Mouse (Mus musculus) heart, postnatal 14 days (tissue): ENCODE data around the gene Mlxipl. TPM values are rescaled to one million over a fixed set of nuclear protein-coding genes. Genes with fewer than 3 reads are reported as not detected.

Experiments
- DNase-seq, 2 experiments: peaks; one replicate each; pipeline ENCODE4 v3.0.0; 2021 to 2022
- intact Hi-C: fragments of 180-260 bp; cut with DNase I; formaldehyde crosslinking; loops from one replicate; pipeline ENCODE4 v1.15.1; 2025
- total RNA-seq, 2 experiments: library from RNA; stranded (reverse); gene quantifications; 2 replicates each; pipeline ENCODE4 v1.2.3; 2021

Mlxipl gene
- total RNA-seq, 2 experiments from 2014 or later = 16.5 to 28.8 TPM

DNA sequence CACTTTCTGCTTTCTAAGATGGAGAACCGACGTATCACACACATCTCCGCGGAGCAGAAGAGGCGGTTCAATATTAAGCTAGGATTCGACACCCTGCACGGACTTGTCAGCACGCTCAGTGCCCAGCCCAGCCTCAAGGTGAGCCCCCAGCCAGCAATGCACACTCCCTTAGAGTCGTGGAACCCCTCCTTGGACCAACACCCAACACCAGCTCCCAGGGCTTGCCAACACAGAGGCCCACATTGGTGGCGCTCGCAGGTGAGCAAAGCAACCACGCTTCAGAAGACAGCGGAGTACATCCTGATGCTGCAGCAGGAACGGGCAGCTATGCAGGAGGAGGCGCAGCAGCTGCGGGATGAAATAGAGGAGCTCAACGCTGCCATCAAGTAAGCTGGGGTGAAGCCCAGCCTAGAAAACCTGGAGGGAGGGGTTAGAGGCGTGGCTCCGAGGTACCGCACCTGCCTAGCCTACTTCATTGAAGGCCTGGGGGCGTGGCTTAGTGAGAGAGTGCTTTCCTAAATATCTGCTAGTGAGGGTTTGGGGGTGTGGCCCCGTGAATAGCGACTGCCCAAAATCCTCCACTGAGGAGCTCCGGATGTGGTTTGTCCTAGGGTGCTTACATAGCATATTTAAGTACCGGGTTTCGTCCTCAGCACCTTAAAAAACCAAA lies 44.2 kb downstream of the Mlxipl start:
- DNase-seq = peak in 1 of 2 experiments; percentile 13
- intact Hi-C loops = no loop called here

DNA sequence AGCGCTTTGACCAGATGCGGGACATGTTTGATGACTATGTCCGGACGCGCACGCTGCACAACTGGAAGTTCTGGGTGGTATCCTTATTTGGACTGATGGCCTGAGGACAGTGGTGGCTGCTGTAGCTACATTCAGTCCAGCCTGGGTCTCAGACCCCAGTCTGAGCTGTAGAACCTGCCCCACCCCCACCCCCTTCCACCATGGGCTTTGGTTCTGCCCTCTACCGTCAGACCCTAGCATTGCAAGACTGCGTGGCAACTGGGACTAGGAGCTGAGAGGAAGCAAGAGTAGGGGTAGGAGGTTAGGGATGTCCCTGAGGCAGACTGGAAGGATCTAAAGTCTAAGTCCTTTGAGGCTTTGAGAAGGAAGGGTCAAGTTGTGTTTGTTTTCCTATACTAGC lies 44.8 kb downstream of the Mlxipl start:
- peak; percentile 32 to 52 for DNase-seq
- intact Hi-C loops = no loop called here

DNA sequence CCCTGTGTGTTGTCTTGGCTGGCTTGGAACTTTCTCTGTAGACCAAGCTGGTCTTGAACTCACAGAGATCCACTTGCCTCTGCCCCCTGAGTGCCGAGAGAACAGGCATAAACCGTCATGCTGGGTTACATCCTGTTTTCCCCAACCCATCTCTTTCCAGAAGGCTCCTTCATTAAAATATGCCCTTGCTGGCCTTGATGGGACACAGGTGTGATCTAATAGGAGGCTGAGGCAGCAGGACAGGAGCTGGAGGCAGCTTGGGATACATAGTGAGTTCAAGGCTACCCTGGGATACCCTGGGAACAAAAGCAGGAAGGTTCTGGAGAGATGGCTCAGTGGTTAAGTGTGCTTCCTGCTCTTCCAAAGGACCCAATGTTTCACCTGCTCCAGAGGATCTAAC lies 50.2 kb downstream of the Mlxipl start:
- intact Hi-C loops = no loop called here
- no peak for DNase-seq

DNA sequence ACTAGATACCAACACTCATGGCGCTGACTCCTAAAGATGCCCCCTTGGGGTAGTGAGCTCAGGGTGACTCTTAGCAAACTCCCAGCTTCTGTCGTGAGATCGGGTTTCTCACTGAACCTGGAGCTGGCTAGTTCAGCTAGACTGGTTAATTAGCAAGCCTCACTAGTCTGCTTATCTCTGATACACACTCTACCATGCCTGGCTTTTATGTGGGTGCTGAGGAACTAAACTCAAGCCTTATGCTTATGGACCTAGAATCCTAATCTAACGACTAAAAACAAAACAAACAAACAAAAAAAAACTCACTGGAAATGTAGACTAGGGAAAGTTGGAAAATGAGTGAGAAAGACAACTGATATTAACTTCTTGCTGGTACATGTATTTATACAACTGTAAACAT lies 54.8 kb downstream of the Mlxipl start:
- intact Hi-C loops = no loop called here
- no peak for DNase-seq

DNA sequence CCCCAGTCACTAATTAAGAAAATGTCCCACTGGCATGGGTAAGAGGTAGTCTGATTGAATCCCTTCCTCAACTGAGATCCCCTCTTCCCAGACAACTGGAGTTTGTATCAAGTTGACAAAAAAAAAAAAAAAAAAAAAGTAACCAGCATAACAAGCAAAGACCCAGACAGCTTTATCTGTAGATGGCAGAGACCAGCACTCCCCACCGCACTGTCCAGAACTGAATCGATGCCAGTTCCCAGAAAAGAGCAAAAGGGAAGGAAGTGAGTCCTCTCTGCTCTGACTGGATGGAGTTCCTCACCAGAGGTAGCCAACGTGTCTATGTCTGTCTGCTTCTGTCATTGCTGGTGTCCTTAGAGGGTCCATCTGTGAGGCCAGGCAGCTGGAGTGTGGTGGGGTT lies 55.8 kb downstream of the Mlxipl start:
- intact Hi-C loops = loop anchor here (5.0 kb wide), 1 partner anchor 42 kb away; the partner anchor contains the start of gene Baz1b
- DNase-seq = no peak

DNA sequence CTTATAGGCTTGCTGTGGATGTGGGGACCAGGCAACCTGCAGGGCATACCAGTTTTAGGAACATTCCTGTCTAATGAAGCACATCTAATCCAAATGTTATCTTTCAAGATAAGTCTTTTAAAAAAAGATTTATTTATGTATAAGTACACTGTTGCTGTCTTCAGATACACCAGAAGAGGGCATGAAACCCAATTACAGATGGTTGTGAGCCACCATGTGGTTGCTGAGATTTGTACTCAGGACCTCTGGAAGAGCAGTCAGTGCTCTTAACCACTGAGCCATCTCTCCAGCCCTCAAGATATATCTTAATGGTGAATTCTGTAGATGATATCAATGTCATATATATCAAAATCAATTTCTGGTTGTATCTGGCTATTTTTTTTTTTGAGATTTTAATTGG lies 56.3 kb downstream of the Mlxipl start:
- intact Hi-C loops = loop anchor here (5.0 kb wide), 1 partner anchor 41 kb away; the partner anchor contains the start of gene Baz1b
- no peak for DNase-seq

DNA sequence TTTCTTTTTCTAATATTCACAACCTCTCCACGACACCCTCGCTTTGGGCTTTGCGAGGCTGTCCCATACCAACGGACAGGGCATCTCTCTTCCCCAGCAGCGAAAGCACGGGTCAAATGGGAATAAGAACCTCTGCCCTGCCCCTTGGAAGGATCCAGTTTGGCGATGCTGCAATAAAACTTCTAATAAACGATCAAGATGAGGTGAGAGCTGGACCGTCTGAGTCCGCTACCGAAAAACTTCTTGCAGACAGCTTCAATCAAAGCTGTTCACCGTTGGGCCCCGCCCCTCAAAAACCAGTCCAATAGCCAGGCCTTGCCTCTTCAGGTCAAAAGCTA lies 59.0 kb downstream of the Mlxipl start:
- no peak for DNase-seq
- intact Hi-C loops = loop anchor here (5.0 kb wide), 1 partner anchor 39 kb away; the partner anchor contains the start of gene Baz1b

DNA sequence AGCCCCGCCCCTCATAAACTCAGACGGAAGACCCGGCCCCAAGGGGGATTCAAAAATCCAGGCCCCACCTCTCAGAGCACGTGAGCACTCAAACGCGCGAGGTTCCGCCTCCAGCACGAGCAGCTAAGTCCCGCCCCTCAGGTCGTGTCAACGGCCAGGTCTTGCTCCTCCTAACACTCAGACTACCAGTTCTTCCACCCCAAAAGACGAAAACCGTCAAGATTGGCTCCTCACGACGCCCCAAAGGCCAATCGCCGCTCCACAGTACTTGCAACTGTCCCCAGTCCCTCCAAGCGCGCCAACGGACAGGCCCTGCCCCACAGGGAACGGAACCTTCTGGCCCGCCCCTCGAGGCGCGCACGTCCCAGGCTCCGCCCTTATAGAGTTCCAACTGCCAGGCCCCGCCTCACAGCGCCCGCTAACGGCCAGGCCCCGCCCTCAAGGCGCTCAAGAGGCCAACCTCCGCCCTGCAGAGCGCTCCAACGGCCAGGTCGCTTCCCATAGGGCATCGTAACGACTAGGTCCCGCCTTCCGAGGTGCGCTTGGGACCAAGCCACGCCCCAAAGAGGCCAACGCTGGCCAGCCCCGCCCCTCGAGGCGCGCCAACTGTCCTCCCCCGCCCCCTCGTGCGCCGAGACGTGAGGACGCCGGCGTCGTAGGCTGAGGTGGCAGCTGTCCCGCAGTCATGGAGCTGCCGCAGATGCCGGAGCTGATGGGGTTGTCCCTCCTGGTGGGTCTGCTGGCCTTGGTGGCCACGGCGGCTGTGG lies 59.5 kb downstream of the Mlxipl start, which contains the start of gene Tbl2:
Gene Tbl2 (plus strand): TSS at position 605 of the 767 bp plus-strand sequence.
- intact Hi-C loops = loop anchor here (5.0 kb wide), 1 partner anchor 38 kb away; the partner anchor contains the start of gene Baz1b
- peak; percentile 99 for DNase-seq

DNA sequence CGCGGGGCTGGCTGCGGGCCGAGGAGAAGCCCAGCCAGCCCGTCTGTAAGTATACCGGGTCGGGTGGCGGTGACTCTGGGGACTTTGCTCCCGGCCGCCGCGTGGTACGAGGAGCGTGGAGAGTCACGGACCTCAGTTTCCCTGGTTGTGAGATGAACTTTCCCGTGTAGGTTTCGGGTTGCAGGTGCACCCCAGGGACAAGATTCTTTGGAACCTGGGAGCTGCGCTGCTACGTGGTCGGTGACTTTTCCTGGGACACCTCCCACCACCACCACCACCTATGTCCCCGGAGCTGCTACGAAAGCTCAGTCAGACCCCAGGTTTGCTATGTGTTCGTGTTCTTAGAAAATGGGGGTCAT lies 60.1 kb downstream of the Mlxipl start:
- intact Hi-C loops = loop anchor here (5.0 kb wide), 1 partner anchor 38 kb away; the partner anchor contains the start of gene Baz1b

DNA sequence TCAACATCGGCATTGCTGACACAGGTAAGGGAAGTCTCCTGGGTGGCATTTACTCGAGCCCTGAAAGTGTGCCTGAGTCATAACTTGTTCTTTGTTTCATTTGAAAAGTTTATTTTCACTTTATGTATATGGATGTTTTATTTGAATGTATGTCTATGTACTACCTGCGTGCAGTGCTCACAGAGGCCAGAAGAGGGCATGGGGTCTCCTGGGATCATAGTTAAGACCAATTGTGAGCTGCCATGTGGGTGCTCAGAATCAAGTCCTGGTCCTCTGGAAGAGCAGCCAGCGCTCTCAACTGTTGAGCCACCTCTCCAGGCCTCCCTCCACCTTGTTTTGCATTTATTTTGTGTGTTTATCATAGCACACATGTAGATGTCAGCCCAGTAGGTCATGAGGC lies 66.8 kb downstream of the Mlxipl start:
- DNase-seq = no peak
- intact Hi-C loops = no loop called here

More for the DNA sequence above, 60.1 kb downstream of the Mlxipl start:
- no peak for DNase-seq

DNA sequence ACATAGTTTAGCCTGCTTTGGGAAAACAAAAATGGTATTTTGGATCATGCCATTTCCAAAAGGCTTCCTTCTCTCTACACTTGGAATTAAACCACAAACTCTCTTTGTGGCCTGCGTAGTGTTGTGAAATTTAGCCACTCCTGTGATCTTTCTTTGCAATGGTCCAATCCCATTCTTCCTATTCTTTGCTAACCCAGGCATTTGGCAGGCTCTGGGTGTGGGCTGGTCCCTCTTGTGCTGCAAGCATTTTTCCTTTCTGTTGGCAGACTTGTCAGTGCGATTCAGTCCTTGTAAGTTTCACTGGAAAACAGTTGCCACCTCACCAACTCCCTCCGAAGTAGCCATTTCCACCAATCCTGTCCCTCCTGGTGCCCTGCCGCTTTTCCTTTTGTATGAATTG lies 71.5 kb downstream of the Mlxipl start:
- peak in 1 of 2 experiments; percentile 29 for DNase-seq
- intact Hi-C loops = no loop called here

DNA sequence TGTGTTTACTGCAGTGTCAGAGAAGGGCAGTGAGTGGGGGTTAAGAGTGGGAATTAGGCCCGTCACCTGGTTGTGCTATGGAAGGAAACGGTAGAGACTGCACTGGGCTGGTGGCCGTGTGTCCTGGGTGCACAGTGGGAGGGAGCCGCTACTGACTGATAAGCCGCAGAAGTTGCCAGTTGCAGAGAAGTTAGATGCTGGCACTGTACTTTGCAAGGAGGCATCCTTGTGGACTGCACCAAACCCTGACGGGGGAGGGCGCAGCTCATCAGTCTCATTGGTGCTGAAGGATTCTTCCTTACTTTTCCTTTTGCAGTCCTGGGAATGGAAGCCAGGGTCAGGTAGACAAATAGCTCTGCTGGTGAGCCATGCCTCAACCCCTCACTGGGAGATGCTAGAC lies 72.0 kb downstream of the Mlxipl start:
- no peak for DNase-seq

DNA sequence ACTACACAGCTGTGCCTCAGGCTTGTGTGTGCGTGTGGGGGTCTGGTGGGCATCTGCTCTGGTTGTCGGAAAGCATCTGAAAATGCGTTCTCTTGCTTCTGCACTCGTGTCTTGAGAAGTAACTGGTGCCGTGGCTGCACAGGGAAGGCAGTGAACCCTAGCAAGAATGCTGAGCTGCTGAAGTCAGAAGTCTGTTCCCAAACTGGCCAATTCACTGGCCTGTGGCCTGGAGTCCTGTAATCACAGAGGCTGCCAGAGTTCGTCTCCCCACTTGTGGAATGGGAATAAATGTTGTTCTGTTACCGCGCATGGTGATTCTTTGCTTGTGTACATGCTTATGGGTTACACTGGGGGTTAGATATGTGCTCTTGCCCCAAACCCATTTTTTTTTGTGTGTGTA lies 72.7 kb downstream of the Mlxipl start:
- intact Hi-C loops = no loop called here
- no peak for DNase-seq

More for the DNA sequence above, 72.0 kb downstream of the Mlxipl start:
- intact Hi-C loops = no loop called here

DNA sequence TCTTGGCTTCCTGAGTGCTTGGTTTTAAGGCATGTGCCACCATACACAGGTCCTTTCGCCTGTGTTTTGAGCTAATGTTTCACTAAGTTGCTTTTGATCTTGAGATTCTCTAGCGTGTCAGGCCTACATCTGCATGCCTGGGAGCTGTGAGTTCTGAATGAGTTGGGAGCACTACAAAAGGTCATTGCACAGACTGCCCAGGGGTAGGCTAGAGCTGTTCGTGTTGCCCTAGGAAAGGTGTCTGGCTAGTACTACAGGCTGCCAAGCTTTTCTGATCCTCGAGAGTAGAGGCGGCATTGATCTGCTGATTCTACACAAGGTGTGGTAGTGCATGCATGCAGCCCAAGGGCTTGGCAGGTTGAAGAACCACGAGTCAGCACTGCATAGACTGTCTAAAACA lies 73.1 kb downstream of the Mlxipl start:
- intact Hi-C loops = no loop called here
- no peak for DNase-seq

DNA sequence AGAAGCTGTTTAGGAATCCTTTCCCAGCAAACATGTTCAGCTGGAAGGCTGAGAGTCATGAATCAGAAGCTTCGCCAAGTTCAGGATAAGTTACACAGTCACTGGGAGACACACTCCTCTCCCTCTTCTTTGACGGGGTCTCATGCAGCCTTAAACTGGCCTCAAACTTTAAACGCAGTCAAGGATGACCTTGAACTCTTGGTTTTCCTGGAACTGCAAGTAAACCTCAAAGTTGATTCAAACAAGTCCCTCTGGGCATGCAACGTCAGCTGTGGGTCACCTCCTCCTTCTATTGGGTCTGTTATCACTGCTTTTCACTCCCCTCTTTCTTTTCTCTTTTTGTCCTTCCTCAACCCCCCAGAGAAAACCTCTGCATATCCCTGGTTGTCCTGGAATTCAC lies 77.2 kb downstream of the Mlxipl start:
- DNase-seq = no peak
- intact Hi-C loops = loop anchor here (2.0 kb wide), 1 partner anchor 14 kb away; no protein-coding TSS in a partner anchor

DNA sequence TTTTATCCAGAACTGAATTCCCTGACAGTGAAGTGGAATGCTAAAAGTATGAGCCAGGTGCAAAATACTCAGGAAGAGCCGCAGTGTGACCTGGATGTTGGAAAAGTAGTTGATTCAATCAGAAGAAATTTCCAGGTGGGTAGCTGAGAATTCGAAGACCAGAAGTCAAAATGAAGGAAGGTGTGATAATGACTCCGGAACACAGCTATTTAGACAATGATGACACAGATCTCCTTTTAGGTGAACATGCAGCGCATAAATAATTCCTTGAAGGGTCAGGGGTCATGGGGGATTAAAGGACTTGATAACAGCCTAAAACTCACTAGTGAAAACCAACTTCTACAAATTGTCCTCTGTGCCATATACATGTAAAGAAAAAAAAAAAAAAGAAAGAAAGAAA lies 77.8 kb downstream of the Mlxipl start:
- DNase-seq = no peak
- intact Hi-C loops = loop anchor here (2.0 kb wide), 1 partner anchor 15 kb away; no protein-coding TSS in a partner anchor

DNA sequence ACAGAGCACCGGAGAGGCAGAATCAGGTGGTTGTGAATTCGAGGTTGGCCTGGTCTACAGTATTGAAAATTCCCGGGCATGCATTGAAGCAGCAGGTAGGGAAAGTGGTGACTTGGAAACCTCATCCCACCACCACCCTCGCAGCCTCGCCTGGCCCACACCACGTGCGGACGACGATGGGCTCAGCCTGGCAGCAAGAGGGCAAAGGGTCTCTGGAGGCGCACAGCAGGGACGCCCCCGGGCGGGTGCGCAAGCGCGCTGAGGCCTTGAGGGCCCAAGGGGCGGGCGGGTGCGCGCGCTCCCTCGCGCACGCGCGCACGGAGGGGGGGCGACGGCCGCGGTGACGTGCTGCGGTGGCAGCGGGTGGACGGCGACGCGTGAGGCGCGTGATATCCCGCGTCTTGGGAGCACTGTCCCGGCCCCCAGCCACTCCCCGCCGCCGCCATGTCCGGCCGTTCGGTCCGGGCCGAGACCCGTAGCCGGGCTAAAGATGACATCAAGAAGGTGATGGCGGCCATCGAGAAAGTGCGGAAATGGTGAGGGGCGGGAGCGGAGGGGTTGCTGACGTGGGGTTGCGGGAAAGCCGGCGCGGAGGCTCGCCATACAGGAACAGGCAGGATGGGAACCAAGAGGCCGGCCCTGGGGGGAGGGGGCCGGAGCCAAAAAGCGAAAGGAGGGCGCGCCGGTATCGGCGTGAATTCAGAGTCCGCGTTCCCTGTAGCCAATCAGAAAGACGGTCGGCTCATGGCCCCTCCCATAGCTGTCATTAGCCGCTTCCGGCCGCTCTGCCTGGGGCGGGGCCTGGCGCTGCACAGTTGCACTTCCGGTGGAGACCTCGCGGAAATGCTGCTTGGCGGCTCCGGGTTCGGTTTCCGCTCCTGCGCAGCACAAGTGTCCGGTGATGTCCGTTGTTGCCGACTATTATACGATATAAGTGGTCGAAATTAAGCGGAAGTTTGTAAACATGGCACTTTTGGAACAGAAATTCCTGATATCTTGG lies 78.7 kb downstream of the Mlxipl start, which contains the start of gene Bcl7b:
Gene Bcl7b (plus strand): TSS at position 221 of the 1,000 bp plus-strand sequence.
- peak; percentile 96 to 97 for DNase-seq
- intact Hi-C loops = loop anchor here (2.0 kb wide), 1 partner anchor 16 kb away; no protein-coding TSS in a partner anchor

DNA sequence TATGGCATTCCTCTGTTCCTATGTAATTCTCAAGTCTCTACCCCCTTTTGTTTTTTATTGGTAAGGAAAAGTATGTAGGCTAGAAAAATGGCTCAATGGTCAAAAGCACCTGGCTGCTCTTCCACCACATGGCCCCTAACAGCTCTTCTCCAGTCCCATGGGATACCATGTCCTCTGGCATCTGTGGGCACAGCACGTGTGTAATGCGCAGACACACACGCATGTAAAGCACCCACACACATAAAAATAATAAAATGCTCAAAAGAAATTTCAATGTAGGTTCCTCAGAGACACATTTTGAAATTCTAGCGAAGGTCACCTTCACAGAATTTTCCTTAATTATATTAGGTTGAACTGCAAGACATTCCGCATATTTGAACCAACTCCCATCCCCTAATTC lies 79.8 kb downstream of the Mlxipl start:
- intact Hi-C loops = loop anchor here (2.0 kb wide), 1 partner anchor 15 kb away; no protein-coding TSS in a partner anchor
- DNase-seq = no peak

DNA sequence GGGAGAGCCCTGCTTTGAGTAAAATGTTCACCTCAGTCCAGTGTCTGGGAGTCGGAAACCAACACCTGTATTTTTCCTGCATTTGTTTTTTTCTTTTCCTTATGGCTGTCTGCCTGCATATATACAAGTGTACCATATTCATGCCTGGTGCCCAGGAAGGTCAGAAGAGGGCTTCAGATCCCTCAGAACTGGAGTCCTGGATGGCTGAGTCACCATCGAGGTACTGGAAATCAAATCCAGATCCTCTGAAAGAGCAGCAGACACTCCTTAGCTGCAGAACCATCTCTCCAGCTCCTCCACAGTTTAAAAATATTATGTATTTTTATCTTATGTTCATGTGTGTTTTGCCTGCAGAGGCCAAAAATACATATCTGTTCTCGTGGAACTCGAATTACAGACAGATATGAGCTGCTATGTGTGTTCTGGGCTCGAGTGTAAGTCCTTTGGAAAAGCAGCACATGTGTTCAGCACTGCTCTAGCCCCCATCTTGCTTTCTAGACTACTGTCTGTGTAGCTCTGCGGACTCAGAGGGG lies 82.1 kb downstream of the Mlxipl start:
- DNase-seq = no peak
- intact Hi-C loops = no loop called here

DNA sequence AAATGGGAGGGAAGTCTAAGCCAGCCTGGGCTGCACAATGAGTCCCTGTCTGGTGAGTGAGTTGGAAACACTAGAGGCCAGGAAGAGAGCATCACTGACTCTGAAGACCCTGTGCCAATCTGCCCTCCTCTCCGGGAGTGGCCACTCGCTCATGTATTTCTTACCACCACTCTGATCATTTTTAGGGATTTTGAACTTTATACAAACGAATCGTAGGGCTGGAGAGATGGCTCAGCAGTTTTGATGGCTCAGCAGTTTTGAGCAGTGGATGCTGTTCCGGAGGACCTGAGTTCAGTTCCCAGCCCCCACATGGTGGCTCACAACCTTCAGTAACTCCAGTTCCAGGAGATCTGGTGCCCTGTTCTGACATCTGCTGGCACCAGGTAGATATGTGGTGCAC lies 83.3 kb downstream of the Mlxipl start:
- intact Hi-C loops = no loop called here
- no peak for DNase-seq
